Mouse (Mus musculus) 416B (cell line): ENCODE measurements around the gene Rft1.
"Not testable (repeated sequence)": the region's sequence is repeated elsewhere in the genome, so short reads cannot be mapped to it uniquely, and the experiment has no call there.

ENCODE experiments used
- DNase-seq: peaks from one replicate; pipeline ENCODE4 v3.0.0; 2011; ENCODE audit warnings: low read depth

Rft1 gene

DNA sequence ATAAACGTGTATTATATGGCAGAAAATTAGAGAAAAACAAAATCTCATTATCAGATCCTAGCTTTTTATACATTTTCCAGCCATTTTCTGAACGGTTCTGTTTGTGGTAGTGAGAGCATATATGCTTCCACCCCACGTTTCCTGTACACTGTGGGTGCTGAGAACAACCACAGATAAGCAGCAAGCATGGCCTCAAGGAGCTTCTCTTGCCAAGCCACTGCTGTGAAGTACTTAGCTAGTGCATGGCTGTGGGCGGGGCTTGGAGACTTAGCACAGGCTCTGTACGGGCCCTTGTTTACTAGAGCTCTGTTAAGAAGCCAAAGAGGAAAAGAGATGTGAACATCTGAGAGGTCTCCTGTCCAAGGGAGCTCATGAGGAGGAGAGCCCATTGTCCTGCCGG lies 20.8 kb downstream of the Rft1 start:
- peak; percentile 86 for DNase-seq

DNA sequence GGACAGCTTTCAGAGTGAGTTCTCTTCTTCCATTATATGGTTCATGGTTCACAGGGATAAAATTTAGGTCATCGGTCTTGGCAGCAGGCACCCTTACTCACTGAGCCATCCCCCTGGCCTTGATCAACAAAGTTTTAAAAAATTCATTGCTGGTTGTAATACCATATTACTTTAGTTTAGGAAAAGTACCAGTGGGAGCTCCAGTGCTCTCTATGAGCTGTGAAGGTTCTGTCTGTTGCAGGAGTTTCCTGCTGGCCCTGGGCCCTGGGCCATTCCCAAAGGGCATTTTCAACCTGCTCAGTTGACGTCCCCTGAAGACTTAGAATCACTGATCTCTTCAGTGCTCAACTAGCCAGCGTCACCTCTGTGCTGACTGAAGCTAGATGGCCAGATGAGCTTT lies 28.0 kb downstream of the Rft1 start:
- no peak for DNase-seq

DNA sequence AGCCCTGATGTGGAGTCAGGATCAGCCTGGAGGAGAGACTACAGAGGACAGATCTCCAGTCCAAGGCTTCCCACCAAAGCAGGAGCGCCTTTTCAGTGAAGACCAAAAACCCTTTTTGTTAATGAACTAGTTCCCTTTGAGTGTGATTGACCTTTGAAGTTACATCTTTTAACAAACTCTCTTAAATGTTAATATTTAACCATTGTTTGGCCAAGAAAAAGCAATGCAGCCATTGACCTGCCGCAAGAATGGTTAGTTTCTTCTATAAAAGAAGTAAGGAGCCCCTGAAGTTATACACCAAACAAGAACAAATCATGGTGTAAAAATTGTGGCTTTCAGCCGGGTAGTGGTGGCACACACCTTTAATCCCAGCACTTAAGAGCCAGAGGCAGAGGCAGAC lies 36.5 kb downstream of the Rft1 start:
- DNase-seq: no peak

- no peak for DNase-seq
These were observed 38.3 kb downstream of the Rft1 start for GRCm38 (mm10) chr14:30692439-30692838.

DNA sequence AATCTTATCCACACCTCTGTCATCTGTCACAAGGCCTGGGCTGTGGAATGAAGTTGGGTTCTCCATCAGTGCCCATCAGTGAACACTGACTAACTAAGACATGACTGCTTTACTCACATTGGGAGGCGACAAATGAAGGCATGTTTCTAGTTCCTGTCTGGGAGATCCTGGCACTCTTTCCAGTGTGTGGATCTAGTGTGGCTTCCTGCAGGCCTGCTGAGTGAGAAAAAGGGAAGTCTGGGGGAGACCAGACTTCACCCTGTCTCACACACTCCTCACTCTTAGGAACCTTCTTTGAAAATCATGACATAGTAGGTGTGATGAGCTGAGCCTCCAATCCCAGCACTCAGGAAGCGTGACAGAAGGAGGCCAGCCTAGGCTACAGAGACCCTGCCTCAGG lies 40.6 kb downstream of the Rft1 start:
- DNase-seq: peak; percentile 61

GRCm38 (mm10) chr14:30695609-30696008 lies 41.4 kb downstream of the Rft1 start:
- DNase-seq: peak; percentile 88

DNA sequence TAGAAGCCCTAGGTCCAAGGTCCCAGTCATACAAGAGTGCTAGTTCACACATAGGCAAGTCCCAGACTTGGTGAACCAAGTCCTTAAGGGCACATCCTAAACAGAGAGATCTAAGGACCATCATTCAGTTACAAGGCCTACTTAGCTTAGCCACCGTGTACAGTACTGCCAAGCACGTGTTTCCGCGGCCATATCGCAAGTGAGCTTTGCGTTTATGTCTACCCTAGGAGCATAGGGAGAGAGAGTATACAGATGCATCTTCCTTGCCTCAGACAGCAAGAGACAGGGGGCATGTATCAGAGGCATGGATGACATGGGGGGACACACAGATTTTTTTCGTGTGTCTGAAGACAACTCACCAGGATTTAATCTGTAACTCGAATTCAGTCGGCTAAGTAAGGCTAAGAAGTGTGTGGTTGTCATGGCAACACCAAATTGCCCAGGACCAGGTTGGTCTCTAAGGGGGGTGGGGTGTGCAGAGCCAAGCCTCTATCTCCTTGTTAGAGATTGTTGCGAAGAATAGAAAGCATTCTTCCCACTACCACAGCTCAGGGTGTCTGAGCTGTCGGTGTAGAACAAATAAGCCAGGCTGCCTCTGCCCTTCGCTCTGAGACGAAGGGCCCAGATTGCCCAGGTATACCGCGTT lies 43.4 kb downstream of the Rft1 start:
- no peak for DNase-seq

- DNase-seq: peak; percentile 74
These were observed 45.5 kb downstream of the Rft1 start for GRCm38 (mm10) chr14:30699656-30700055.

GRCm38 (mm10) chr14:30702512-30702911 lies 48.4 kb downstream of the Rft1 start:
- no peak for DNase-seq

GRCm38 (mm10) chr14:30703079-30703478 lies 48.9 kb downstream of the Rft1 start:
- DNase-seq: no peak

DNA sequence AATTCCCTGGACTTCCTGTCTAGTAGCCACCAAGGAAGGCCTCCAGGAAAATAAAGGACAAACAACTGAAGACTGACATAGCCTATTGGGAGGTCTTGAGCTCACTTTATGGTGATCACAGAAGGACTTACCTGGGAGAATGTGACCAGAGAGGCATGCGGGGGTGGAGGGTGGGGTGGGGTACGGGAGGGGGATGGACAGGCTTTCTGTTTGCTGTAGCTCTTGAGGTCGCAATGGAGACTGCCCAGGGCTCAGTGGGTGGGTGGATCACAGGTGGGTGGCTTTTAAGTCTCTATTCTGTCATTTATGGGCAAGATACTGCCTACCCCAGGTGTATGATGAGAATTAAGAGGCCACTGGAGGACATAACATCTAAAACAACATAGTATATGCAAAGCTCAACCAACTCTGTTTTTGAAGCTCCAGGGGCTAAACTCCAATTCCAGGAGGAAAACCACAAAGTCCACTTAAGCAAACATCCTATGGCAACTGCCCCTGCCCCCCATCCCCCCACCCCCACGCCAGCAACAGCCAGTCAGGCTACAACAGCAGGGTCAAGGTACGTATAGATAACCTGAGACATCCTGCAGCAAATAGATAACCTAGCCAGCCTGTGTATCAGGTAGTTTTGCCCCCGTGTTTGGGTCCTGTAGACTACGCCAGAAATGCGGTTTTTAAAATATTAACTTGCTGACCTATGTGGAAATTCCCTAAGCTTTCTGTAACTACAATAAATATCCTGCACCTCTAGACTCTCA lies 50.1 kb downstream of the Rft1 start:
- no peak for DNase-seq

DNA sequence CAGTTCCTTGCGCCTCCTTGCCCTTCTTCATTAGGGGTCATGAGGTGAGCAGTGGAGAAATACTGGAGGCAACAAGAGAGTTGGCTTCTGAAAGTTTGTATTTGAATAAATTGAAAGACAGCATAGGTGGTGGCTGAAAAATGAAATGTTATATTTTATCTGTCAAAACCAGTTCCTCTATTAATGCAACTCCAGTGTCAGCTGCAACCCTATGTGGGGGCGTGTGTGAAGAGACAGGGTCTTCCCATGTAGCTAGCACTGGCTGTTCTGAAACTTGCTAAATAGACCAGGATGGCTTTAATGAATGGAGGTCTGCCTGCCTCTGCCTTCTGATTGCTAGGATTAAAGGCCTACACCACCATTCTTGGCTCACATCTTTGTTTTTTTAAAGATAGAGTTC lies 57.7 kb downstream of the Rft1 start:
- no peak for DNase-seq

- DNase-seq: no peak
These were observed 59.6 kb downstream of the Rft1 start for GRCm38 (mm10) chr14:30713769-30714168.

GRCm38 (mm10) chr14:30714799-30715617 lies 60.8 kb downstream of the Rft1 start, which contains the start of gene Sfmbt1:
Gene Sfmbt1, plus strand, starts transcription at chr14:30714849.
- no peak for DNase-seq

GRCm38 (mm10) chr14:30715618-30716050 lies 61.5 kb downstream of the Rft1 start:
- peak; percentile 61 for DNase-seq

DNA sequence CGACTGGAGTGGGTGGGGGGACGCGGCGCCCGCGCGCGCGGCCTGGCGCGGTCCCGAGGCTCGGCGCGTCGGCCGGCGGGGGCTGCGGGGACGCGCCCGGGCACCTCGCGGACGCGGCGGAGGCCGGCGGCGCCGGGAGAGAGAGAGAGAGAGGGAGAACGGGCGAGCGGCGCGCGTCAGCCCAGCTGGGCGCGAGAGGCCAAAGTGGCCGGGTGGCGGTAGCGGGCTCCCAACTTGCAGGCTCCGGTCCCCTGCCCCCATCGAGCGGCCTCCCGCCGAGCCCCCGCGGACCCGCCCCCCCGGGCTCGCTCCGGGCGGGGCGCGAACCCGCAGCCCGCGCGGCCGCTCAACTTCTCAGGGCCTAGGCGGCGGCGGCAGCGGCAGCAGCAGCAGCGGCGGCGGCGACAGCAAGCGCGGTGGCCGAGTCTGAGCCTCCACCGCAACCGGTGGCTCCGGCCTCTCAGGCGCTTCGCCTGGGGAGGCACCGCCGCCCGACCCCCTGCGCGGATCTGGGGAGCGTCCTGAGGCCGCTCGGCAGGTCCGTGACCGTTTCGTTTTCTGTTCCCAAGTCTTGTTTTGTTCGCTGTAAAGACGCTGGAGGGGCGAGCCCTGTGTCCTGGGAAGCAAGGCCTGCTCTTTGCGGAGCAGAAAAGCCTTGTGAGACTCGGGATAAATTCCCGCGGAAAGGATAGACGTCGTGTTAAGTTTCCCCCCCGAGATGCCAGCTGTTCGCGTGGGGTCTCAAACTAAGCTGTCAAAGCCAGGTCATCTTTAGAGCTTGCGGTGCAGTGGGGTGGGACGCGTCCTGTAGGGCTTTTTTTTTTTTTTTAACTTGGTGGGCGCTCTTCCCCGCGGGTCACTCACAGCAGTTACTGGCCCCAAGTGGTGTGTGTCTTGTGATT lies 62.1 kb downstream of the Rft1 start:
- DNase-seq: peak; percentile 61

DNA sequence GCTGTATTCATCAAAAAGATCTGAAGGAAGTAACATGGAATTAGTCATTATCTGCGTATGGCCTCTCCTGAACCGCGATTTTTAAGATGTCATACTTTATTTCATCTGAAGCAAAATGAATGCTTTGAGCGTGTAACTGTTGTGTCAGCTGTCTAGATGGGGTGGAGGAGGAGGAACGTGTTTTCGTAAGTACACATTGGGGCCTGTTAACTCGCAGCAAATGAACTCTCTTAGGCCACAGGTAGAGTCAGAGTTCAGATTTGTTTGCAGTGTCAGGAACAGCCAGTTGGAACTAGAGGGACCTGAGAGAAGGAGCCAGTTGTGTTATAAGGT lies 62.8 kb downstream of the Rft1 start:
- peak; percentile 69 for DNase-seq

DNA sequence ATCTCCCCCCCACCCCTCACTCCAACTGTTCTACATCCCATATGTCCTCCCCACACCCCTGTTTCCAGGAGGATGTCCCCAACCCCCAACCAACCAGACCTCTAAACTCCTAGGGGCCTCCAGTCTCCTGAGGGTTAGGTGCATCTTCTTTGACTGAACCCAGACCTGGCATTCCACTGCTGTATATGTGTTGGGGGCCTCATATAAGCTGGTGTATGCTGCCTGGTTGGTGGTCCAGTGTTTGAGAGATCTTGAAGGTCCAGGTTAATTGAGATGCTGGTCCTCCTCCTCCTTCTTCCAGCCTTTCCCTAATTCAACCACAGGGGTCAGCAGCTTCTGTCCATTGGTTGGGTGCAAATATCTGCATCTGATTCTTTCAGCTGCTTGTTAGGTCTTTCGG lies 64.5 kb downstream of the Rft1 start:
- not testable (repeated sequence) for DNase-seq

- no peak for DNase-seq
These were observed 65.4 kb downstream of the Rft1 start for GRCm38 (mm10) chr14:30719514-30719913.

- no peak for DNase-seq
These were observed 67.7 kb downstream of the Rft1 start for GRCm38 (mm10) chr14:30721850-30722249.

- DNase-seq: no peak
These were observed 68.2 kb downstream of the Rft1 start for GRCm38 (mm10) chr14:30722406-30722805.

- no peak for DNase-seq
These were observed 77.7 kb downstream of the Rft1 start for GRCm38 (mm10) chr14:30731896-30732295.
